Mouse (Mus musculus): ENCODE results near the gene Slc15a3. TPM values are rescaled to one million over a fixed set of nuclear protein-coding genes. Genes with fewer than 3 reads are reported as not detected.

Slc15a3 gene
- total RNA-seq, 2 experiments from 2014 or later, result 0.22 to 0.35 TPM

DNA sequence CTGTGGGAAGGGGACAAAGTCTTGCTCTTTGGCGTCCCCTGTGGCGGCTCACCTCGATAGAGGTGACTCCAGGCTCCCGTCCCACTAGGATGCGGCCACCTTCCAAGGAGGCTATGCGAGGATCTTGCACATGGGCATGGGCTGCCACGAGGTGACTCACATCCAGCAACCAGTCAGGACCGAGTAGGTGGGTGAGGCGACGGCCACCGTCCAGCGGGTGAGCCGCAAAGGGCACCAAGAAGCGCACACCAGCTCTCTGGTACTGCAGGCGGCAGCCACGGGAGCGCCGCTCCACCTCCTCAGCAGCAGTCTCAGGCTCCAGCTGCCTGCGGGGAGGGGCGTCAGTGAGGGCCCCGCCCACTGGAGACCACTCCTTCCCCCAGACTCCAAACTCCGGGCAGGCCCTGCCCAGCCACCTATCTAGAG lies 20.6 kb downstream of the Slc15a3 start:
- no peak for DNase-seq
- intact Hi-C loops (cut with DNase I; ENCODE audit: low total_unique reads), result no loop called here

DNA sequence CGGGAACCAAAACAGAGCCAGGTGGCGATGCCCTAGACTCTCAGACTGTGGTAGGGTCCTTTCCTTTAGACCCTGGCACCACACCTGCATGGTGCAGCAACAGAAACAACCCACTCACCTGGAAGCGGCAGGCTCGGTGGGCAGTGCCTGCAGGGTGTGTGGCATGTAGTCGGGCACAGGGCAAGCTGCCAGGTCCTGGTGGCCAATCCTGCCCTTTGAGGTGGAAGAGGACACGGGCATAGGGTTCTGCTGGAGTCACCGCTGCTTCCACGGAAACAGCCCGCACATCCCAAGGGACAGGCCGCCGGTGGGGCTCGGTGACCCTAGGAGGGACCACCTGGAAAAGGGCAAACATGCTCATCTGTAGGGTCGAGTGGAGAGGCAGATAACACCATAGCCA lies 26.8 kb downstream of the Slc15a3 start:
- no peak for DNase-seq
- intact Hi-C loops (cut with DNase I; ENCODE audit: low total_unique reads), result no loop called here

DNA sequence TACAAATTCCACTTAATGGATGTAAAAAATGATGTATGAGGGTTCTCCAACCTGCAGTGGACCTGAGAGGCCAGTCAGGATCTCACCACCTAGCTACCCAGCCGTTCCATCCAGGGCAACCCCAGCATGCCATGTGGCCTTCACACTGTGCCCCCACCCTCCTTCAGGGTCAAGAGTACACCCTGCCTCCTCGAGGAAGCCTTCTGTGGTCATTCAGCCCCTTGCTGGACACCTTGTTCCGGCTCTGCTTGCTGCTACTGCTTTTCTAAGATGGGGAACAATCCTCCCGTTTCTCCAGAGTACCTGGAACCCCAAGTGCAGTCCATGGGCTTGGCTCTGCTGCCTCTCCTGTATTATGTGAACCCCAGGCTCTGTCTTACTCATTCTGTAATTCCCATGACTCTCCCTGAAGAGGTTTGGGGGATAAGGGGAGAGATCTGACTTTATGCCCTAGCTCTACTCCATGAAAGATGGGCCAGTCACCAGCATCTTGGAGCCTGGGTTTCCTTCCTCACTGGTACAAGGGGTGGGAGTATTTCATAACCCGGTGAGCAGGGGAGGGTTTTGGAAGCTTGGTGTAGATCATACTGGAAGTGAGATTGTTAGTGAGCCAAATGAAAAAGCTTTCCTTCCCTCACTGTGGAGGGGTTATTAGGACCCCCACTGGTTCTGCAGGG lies 28.6 kb downstream of the Slc15a3 start:
- intact Hi-C loops (cut with DNase I; ENCODE audit: low total_unique reads), result no loop called here
- no peak for DNase-seq

DNA sequence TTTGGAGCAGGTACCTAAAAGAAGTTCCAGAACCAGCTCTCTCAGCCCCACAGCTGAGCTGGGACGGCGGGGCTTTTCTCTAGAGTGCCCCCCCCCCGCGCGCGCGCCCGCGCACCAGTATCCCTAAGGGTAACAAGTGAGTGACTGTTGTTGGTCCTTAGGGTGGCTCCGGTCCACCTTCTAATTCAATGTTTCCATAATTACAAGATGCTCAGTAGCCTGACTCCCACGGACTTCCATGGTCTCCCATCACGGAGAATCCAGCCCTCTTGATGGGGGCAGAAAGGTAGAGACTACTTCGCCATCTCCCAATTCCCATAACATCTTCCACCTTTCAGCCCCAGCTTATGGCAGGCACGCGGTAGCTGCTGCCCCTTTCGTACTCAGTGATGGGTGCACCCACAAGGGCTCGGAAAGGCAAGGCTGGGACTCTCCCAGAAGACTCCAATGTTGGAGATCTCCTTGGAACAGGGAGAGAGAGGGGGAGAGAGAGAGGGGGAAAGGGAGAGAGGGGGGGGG lies 29.2 kb downstream of the Slc15a3 start:
- no peak for DNase-seq
- intact Hi-C loops (cut with DNase I; ENCODE audit: low total_unique reads), result no loop called here

DNA sequence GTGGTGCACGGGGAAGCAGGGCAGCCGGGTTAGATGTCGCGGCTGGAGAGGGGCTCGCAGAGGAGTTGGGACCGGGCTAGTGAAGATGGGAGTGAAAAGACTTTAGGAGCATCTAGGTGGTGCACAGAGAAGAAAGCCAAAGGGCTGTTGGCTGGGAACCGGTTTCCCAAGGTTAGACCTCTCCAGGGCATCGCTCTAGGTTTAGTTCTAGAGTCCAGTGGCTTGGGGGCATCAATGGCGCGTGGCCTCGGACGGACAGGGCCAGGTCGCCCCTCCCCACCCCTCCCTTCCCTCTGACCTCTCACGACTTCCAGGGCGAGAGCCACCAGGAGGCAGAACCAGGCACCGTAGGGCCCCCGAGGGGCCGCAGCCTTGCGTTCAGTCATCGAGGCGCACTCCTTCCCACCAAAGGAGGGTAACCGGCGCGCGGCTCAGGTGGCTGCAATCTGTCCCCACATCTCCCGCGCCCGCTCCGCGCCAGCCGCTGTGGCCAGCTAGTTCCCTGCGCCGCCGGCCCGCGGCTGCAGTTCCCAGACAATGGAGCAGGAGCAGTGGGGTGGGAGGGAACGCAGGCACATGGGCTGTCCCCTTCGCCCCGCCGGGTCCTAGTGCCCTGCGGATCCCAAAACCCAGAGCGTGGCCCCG lies 29.8 kb downstream of the Slc15a3 start:
- intact Hi-C loops (cut with DNase I; ENCODE audit: low total_unique reads), result no loop called here
- peak; percentile 81 for DNase-seq

DNA sequence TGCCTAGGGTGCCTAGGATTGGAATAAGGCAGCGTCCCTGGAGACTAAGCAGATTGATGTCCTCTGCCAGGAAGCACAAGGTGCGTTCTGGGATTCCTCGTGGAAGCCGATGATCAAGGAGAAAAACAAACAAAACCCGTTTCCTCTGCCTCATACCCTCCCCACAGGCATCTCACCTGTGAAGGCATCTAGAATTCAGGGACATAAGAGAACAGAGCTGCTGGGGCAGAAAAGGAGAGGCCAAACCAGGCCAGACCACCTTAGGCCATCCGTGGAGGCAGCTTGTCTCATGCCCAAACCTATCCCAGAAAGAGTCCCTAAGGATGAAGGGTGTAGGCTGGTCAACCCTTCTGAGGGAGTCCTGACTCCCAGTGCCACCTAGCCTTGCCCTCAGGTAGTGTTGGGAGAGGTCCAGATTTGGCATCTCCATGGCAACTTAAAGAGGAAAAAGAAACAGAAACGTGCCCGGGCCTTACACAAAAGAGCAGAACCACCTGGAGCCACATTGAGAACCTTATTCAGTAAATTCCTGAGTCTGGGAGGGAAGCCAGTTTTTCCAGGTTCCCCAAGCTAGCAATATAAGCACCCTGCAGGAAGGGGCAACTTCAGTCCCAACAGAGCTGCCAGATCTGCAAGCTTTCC lies 30.5 kb downstream of the Slc15a3 start, which contains the start of gene Tmem132a:
Tmem132a (minus strand) TSS at position 55 of the 642 bp plus-strand sequence.
- intact Hi-C loops (cut with DNase I; ENCODE audit: low total_unique reads), result loop anchor here (5.0 kb wide), 1 partner anchor 158 kb away; no protein-coding TSS in a partner anchor
- no peak for DNase-seq

DNA sequence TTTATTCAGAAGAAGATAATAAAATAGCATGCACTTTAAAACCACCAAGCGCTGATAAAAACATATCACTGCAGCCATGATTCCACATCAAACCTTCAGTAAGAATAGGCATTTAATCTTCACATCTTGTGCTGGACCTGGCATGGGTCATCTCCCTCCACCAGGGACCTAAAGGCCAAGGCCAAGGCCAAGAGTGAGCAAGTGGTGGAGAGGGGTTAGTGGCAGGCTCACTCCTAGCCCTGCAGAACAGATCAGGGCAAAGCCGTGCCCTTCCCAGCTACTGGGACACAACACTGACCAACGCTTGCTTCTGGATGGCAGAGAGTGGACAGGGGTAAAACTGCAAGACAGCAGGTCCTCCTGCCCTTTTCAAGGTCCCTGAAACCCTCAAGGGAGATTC lies 31.1 kb downstream of the Slc15a3 start:
- intact Hi-C loops (cut with DNase I; ENCODE audit: low total_unique reads), result loop anchor here (5.0 kb wide), 1 partner anchor 158 kb away; no protein-coding TSS in a partner anchor
- no peak for DNase-seq

DNA sequence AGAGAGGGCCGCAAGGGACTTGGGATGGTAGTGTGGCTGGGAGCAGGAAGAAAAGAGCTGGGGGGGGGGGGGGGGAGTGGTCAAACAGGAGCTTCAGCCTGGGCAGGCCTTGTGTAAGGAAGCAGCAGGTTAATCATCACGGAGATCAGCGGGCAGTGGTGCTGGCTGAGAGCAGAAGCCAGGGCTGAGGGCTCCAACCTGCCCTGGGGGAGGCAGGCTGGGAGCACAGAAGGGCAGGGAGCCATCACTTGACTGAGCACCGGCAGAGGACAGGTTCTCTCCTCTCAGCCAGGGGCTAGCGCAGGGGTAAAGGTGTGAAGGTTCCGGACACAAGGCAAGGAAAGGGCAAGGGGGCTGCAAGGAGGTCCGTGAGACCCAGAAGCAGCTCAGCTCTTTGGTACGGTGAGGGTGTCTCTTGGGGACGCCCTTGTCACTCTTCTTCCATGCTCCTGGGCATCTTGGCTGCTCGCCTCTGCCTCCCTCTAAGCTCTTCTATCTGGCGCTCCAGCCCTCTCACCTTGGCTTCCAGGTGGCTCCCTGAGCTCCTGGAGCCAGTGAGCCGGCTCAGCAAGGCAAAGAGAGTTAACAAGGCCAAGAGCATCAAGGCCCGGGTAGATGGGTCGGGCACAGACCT lies 31.9 kb downstream of the Slc15a3 start:
- no peak for DNase-seq
- intact Hi-C loops (cut with DNase I; ENCODE audit: low total_unique reads), result loop anchor here (5.0 kb wide), 1 partner anchor 159 kb away; no protein-coding TSS in a partner anchor

DNA sequence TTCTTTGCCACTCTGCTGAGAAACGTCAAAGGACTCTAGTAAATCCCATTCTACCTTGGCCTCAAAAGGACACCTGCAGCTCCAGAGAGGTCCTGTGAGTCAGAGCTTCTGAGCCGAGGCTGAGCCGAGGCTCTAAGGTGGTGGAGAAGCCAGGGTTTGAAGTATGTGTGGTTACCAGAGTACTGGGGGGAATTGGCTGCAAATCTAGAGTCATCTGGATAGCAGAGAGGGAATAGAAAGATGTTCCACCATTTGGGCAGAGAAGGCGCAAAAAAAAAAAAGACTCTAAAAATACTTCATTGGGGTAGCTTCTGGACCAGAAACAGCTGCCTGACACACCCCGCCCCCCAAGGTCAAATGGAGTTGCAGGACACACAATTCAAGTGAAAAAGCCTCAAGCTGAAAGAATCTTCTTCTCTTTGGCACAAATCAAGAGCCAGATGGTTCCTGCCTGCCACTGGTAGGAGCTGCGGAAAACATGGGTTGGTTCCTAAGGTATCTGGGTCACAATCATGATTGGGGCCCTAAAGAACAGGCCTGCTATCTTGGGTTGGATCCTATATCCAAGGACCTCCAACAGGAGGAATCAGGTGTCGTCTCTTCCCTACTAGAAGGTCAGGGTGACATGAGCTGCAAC lies 38.8 kb downstream of the Slc15a3 start:
- intact Hi-C loops (cut with DNase I; ENCODE audit: low total_unique reads), result no loop called here
- no peak for DNase-seq

DNA sequence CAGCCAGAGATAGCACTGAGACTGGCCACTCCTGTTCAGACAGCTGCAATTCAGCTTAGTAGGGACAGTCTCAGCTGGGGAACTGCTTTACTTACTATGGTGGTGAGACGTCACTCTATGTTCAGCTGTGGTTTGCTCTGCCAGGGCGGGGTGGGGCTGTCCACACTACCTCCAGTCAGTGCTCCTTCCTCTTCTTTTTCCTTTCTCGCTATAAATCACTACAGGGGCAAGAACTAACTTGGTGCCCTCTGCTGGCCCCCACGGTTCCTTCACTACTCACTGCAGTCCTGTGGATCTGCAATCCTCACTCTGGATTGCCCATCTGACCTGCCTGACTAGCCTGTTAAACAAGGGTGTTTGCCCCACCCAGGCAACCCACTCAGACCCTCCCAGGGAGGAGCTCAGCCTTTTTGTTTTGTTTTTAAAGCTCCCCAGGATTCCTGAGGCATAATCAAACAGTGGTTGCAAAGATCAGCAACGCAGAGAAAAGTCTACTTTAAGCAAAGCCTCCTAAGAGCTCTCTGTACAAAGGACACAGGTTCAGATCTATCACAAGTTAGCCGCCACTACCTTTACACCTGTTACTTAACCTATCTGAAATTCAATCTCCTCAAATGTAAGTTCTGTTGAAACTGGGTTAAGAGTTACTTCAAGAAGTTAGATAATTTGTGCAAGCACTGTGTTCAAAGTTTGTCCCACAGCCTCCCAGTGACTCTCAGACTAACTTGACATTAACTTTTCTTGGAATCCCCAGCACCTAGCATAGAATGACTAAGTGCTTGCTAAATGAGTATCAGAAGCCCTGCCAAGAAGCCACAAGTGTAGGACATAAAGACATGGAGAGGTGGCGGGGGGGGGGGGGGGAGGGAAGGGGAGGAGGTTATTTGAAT lies 40.8 kb downstream of the Slc15a3 start:
- intact Hi-C loops (cut with DNase I; ENCODE audit: low total_unique reads), result no loop called here
- peak; percentile 67 for DNase-seq

DNA sequence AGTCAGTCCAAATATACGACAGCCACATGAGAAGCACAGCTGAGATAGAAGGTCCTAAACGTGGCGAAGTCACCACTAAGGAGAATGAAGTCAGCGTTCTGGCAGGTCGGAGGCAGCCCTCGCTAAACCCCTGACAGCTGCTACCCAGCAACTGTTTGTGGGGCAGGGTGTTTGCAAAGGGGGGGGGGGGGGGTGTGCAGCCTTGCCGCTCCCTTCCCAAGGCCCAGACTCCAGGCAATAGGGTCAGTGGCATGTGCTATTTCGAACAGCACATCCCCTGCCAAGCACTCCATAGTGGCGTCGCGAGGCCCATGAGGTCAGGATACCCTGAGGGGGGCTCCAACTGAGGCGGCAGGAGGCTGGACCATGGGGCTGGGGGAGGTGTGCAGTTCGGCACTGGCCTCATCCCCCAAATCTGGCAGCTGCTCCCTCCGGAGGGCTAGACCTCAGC lies 41.5 kb downstream of the Slc15a3 start:
- DNase-seq, result peak; percentile 61
- intact Hi-C loops (cut with DNase I; ENCODE audit: low total_unique reads), result no loop called here

DNA sequence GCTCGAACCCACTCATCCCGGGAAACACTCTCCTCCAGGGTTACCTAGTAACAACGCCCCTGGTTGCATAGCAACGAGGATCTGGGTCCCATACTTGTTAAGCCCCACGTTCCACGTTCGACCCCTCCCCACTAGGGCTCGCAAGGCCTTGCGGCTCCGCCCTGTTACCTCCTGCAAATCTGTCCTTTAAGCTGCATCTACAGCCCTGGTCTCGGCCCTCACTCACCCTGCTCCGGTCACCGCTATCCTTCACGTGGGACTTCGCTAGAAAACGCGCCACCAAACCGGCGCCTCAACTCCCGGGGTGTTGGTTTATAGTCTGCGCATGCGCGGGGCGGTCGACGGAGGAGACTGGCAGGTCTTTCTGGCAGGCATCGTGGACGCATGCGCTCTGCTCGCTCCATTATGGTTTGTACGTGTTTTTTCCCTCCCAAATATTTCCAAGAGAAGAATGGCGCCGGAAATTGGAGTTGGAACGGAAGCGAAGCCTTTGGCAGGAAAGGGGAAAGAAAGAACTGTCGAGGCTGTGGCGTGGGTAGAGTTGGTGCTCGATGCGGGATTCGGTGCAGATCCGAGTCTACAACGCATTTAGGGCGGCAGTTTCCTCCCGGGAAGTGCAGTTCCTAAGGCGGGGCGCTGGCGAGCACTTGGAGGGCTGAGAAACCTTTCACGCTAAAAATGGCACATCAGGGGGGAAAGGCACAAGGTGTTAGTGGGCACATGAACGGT lies 42.1 kb downstream of the Slc15a3 start, which contains the start of gene Tmem109:
Tmem109 (minus strand) TSS at position 576 of the 729 bp plus-strand sequence.
- intact Hi-C loops (cut with DNase I; ENCODE audit: low total_unique reads), result no loop called here

DNA sequence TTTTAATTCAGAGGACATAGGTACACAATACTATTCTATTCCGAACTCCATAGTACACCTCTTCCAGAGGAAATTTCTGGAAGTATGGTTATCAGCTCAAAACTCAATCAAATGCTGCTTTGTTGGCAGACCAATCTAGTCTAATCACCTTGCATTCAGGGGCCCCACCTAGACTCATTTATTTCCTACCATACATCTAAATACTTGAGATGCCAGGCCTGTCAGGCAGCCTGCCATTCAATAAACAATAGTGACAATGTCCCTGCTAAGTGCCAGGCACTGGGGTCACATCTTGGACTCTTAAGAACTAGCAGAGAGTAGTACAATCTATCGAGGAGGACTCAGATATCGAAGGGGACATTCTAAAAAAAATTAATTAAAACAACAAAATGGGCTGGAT lies 52.7 kb downstream of the Slc15a3 start:
- intact Hi-C loops (cut with DNase I; ENCODE audit: low total_unique reads), result no loop called here

More for the DNA sequence above, 42.1 kb downstream of the Slc15a3 start, which contains the start of gene Tmem109:
- DNase-seq, result peak; percentile 95

DNA sequence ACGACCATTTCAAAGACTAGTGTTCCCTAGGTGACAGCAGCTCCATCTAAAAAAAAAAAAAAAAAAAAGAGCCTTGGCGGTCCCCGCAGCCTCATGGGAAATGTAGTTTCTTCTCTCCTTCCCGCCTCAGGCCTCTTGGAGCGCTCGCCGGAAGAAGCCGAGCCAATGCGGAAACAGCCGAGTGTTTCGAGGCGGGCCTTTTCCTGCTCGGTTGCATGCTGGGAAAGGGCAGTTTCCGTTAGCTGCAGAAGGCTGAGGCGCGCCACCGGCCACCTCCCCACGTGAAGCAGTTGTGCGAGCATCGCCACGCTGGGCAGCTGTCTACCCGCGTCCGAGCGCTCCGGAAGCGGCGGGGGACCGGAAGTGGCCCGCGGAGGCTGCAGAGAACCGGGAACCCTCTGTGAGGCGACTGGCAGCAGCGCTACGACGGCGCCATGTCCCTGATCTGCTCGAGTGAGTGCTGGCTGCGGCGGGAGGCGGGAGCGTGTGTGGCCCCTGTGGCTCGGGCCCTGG lies 55.5 kb downstream of the Slc15a3 start, which contains the start of gene Prpf19:
Prpf19 (plus strand) TSS at position 216 of the 513 bp plus-strand sequence.
- peak; percentile 97 for DNase-seq
- intact Hi-C loops (cut with DNase I; ENCODE audit: low total_unique reads), result no loop called here

More for the DNA sequence above, 52.7 kb downstream of the Slc15a3 start:
- no peak for DNase-seq

DNA sequence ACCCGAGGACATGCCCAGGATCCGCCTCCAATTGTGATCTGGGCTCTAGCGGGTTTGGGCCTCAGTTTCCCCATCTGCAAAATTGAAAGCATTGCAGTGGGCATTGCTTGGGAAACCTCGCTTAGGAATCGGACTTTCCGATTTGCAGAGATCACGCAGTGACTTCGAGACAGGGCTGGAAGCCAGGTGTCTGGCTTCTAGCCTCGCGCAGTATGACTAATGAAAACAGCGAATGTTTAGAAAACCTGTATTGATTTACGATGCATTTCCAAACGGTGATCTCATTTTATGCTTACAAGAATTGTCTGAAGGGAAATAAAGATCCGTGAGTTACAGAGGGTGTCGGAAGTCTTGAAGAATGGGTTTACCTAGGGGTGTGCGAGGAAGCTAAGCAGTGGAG lies 56.2 kb downstream of the Slc15a3 start:
- no peak for DNase-seq
- intact Hi-C loops (cut with DNase I; ENCODE audit: low total_unique reads), result no loop called here

DNA sequence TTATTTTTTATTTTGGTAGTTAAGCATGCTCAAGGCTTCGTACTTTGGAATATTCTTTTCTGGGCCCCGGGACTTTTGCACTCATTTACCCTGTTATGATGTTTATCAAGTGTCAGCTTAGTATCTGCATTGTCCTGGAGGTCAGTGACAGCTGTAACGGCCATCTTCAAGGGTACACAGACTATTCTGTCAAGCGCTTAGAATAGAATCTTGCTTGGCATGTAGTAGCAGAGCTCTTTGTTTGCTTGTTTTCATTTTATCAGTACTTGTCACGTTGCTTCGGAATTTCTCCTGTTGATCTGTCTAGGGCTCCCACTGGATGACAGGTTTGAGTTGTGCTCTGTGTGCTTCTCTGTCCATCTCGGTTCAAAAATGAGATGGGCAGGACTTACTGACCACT lies 57.3 kb downstream of the Slc15a3 start:
- intact Hi-C loops (cut with DNase I; ENCODE audit: low total_unique reads), result no loop called here
- no peak for DNase-seq

DNA sequence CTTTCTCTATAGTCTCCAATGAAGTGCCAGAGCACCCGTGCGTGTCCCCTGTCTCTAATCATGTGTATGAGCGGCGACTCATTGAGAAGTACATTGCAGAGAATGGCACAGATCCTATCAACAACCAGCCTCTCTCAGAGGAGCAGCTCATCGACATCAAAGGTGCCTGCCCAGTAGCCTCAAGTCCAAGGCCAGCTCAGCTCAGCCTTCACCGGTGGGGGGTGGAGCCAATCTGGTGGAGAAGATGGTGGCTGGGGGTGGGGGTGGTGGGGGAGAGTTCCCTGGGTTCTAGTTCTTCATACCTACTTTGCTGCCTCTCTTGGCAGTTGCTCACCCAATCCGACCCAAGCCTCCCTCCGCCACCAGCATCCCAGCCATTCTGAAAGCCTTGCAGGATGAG lies 58.0 kb downstream of the Slc15a3 start:
- no peak for DNase-seq
- intact Hi-C loops (cut with DNase I; ENCODE audit: low total_unique reads), result no loop called here
